Mouse (Mus musculus): Measurements from ENCODE around the gene Tas1r3. TPM values are rescaled to one million over a fixed set of nuclear protein-coding genes. Genes with fewer than 3 reads are reported as not detected.

Gene Tas1r3
- polyA plus RNA-seq (2015; fragmentation: Illumina TruSeq; extraction: RNeasy Lipid Tissue Mini Kit (QIAGEN cat#74804); ENCODE audit: insufficient read depth, low replicate concordance), result 0.52 TPM

DNA sequence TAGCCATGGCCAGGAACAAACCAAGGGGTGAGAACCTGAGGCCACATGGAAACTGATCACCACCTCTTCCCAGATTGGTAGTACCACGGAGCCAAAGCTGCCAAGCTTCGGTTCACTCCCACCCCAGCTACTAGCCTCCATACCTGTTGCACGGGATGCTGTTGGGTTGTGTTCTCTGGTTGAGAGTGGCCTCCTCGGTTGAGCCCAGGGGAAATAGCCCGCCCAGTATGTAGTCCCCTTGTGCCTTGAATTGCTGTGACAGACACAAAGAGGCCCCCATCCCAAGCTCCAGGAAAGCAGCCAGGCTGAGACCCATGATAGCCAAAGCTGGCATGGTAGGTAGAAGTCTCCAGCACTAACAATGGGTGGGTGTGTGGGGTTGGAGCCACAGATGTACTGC is at the start of gene Tas1r3:
Gene Tas1r3, minus strand, starts transcription at position 362 of the 400 bp plus-strand sequence.

DNA sequence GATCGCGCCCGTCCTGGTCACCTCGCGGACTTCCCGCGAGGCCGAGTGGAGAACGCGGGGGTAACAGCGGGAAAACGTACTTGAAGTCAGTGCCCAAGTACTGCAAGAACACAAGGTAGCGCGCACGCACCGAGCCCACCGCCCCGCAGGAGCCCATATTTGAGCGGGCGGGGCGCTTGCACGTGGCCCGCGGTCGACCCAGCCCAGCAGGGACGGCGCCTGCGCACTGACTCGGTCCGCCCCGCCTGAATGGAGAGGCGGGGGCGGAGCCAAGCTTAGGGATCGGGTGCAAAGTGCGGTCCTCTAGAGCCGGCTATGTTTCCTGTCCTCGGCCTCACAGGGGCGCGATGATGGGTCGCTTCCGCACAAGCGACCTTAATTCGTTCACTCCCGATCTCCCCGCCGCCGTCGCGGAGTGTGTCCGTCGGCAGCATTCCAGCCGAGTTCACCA is 28.4 kb upstream of the Tas1r3 start, which contains the start of the genes Pusl1 and Acap3:
Gene Pusl1, minus strand, starts transcription at position 231 of the 451 bp plus-strand sequence.
Gene Acap3, plus strand, starts transcription at position 272 of the 451 bp plus-strand sequence.

DNA sequence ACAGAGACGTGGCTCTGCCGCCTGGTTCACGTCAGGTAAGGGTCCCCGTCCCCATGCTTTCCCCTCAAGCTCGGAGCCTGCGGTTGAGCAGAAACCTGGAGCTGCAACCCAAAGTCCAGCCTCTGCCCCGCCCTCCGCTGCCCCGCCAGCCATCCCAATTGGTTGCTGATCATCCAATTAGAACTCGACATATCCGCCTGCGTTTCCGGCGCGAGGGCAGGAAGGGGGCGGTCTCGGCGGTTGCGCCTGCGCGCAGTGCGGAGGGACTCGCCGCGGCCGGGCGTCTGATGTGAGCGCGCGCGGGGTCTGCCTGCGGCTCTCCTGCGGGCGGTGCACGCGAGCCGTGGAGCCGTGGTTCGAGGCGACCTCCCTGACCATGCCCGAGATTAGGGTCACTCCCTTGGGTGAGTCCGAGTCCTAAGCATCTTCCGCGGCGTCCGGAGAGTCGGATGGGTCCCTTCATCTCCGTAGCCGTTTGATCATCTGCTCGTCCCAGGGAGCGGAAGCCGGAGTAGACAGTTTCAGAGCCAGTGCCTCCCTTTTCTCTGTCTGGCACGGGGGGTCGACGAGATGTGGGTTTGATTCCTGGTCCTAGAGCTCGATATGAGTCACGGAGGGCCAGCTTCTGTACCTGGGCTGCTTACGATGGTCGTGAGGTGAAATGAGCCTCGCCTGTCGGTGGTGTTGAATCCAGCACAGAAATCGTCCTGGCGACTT is 6.3 kb upstream of the Tas1r3 start, which contains the start of the genes Cptp and Ints11:
Gene Cptp, minus strand, starts transcription at position 124 of the 717 bp plus-strand sequence.
Gene Ints11, plus strand, starts transcription at position 230 of the 717 bp plus-strand sequence.

DNA sequence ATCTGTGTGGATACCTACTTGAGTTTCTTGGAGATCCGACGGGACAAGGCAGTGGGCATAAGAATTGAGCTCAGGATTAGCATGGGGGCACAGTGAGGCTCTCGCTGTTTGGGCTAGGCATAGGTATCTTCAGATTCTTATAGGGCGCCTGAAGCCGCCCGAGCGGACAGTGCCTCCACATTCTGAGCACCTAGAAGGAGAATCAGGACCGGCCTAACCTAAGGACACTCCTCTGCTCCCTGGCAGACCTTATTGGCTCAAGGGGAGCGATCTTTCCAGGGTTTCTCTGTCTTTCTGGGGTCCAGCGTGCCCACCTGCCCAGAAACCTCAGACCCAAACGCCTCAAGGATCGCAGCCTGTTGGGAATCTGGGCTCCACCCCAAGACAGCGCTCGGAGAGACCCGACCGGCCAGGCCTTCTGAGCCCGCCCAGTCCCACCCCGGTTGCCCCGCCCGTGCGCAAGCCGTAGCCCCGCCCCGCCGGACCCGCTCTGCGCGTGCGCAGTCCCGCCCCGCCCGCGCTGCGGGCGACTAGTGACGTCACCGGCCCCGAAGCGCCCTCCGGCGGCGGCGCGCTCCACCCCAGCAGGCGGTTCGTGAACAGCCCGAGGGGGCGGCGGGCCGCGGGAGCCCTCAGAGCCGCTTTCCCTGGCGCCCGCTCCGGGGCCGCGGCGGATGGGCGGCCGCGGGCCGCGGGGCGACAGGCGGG is 16.1 kb downstream of the Tas1r3 start, which contains the start of gene Dvl1:
Gene Dvl1, plus strand, starts transcription at position 532 of the 708 bp plus-strand sequence.

DNA sequence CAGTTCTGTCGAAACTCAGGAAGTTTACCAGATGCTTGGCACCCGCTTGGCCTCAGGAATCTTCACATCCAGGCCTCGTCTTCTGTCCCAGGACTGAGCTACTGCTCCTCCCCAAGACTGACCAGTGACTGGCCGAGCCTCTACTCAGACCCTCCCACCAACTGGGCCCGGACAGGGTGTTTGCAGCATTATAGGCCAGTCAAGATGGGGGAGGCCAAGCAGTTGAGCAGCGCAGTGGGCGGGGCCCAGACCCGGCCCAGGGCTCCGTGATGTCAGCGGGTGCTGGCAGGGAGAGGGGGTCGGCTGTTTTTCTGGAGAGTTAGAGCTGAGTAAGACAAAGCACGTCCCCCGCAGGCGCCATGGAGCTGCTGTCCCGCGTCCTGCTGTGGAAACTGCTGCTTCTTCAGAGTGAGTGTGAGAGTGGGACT is 23.7 kb downstream of the Tas1r3 start, which contains the start of gene Mxra8:
Gene Mxra8, plus strand, starts transcription at position 198 of the 428 bp plus-strand sequence.

DNA sequence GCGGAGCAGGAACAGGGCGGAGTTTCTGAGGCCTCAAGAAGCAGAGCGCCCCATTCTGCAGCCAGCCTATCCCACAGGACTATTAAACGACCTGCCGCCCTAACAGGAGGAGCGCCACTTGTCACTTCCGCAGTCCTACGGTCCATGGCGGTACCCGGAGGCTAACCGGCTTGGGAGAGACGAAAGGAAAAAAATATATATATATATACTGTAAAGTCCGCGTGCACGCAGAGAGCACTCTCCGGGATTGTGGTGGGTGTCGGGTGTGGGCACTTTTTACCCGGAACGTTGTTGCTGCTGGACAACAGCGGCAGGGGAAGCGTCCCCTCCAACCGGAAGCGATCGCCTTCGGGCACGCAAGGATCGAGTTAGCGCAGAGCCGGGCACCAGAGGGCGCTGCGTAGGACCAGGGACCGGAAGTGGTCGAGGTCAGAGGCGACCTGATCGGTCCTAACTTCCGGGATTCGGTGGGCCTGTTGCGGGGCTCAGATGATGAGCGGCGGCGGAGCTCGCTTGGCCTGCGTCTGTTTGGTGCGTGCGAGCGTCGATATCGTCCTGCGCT is 31.9 kb downstream of the Tas1r3 start, which contains the start of gene Aurkaip1:
Gene Aurkaip1, plus strand, starts transcription at position 68 of the 562 bp plus-strand sequence.

DNA sequence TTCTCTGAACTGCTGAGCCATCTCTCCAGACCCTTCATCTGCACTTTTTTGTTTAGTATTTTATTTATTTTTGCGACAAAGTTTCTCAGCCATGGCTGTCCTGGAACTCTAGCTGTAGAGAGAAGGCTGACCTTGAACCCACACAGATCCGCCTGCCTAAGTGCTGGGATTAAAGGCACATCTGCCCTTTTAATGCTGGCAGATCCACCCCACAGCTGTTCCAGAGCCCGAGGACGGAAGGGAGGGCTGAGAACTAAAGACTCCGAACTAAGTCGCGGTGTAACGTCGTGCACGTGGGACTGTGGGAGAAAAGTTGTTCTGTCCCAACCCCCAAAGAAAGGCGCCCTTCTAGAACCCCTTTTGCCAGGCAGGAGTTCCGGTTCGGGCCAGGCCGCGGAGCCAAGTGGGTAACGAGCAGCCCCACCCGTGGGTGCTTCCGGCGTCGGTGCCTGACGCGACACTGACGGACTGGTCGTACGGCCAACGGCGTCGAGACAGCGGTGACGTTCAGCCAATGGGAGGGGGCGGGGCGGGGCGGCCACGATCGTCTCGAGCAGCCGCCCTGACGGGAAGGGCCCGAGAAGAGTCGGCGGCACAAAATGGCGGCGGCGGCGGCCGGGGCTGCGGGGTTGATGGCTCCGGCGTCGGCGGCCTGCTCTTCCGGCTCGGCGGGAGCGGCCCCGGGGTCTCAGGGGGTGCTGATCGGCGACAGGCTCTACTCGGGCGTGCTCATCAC is 51.1 kb downstream of the Tas1r3 start, which contains the start of gene Ccnl2:
Gene Ccnl2, plus strand, starts transcription at position 561 of the 736 bp plus-strand sequence.

Other genes starting within 250 kb of the Tas1r3 start
- 181 TPM for gene Cdk11b, start 238.5 kb downstream of the Tas1r3 start, polyA plus RNA-seq (2015; fragmentation: Illumina TruSeq; extraction: RNeasy Lipid Tissue Mini Kit (QIAGEN cat#74804); ENCODE audit: insufficient read depth, low replicate concordance)
- gene Gm10563, start 218.0 kb downstream of the Tas1r3 start, polyA plus RNA-seq (2015; fragmentation: Illumina TruSeq; extraction: RNeasy Lipid Tissue Mini Kit (QIAGEN cat#74804); ENCODE audit: insufficient read depth, low replicate concordance), result not detected
- gene Mmp23, start 210.0 kb downstream of the Tas1r3 start, polyA plus RNA-seq (2015; fragmentation: Illumina TruSeq; extraction: RNeasy Lipid Tissue Mini Kit (QIAGEN cat#74804); ENCODE audit: insufficient read depth, low replicate concordance), result 16.7 TPM
- 9.6 TPM for gene Mib2, start 194.2 kb downstream of the Tas1r3 start, polyA plus RNA-seq (2015; fragmentation: Illumina TruSeq; extraction: RNeasy Lipid Tissue Mini Kit (QIAGEN cat#74804); ENCODE audit: insufficient read depth, low replicate concordance)
- 2.5 TPM for gene Fndc10, start 169.0 kb downstream of the Tas1r3 start, polyA plus RNA-seq (2015; fragmentation: Illumina TruSeq; extraction: RNeasy Lipid Tissue Mini Kit (QIAGEN cat#74804); ENCODE audit: insufficient read depth, low replicate concordance)
- gene Ssu72, start 158.6 kb downstream of the Tas1r3 start, polyA plus RNA-seq (2015; fragmentation: Illumina TruSeq; extraction: RNeasy Lipid Tissue Mini Kit (QIAGEN cat#74804); ENCODE audit: insufficient read depth, low replicate concordance), result 94.7 TPM
- gene Tmem240, start 128.6 kb downstream of the Tas1r3 start, polyA plus RNA-seq (2015; fragmentation: Illumina TruSeq; extraction: RNeasy Lipid Tissue Mini Kit (QIAGEN cat#74804); ENCODE audit: insufficient read depth, low replicate concordance), result 0.23 TPM
- gene Atad3a, start 102.3 kb downstream of the Tas1r3 start, polyA plus RNA-seq (2015; fragmentation: Illumina TruSeq; extraction: RNeasy Lipid Tissue Mini Kit (QIAGEN cat#74804); ENCODE audit: insufficient read depth, low replicate concordance), result 36.8 TPM
- 4.0 TPM for gene Vwa1, start 88.7 kb downstream of the Tas1r3 start, polyA plus RNA-seq (2015; fragmentation: Illumina TruSeq; extraction: RNeasy Lipid Tissue Mini Kit (QIAGEN cat#74804); ENCODE audit: insufficient read depth, low replicate concordance)
- gene Tmem88b, start 77.5 kb downstream of the Tas1r3 start, polyA plus RNA-seq (2015; fragmentation: Illumina TruSeq; extraction: RNeasy Lipid Tissue Mini Kit (QIAGEN cat#74804); ENCODE audit: insufficient read depth, low replicate concordance), result 0.36 TPM
- not detected for gene Ankrd65, start 72.9 kb downstream of the Tas1r3 start, polyA plus RNA-seq (2015; fragmentation: Illumina TruSeq; extraction: RNeasy Lipid Tissue Mini Kit (QIAGEN cat#74804); ENCODE audit: insufficient read depth, low replicate concordance)
- gene Mrpl20, start 60.5 kb downstream of the Tas1r3 start, polyA plus RNA-seq (2015; fragmentation: Illumina TruSeq; extraction: RNeasy Lipid Tissue Mini Kit (QIAGEN cat#74804); ENCODE audit: insufficient read depth, low replicate concordance), result 90.9 TPM
- gene Ccnl2, start 50.9 kb downstream of the Tas1r3 start, polyA plus RNA-seq (2015; fragmentation: Illumina TruSeq; extraction: RNeasy Lipid Tissue Mini Kit (QIAGEN cat#74804); ENCODE audit: insufficient read depth, low replicate concordance), result 184 TPM
- 43.8 TPM for gene Aurkaip1, start 32.1 kb downstream of the Tas1r3 start, polyA plus RNA-seq (2015; fragmentation: Illumina TruSeq; extraction: RNeasy Lipid Tissue Mini Kit (QIAGEN cat#74804); ENCODE audit: insufficient read depth, low replicate concordance)
- 84.4 TPM for gene Mxra8, start 23.7 kb downstream of the Tas1r3 start, polyA plus RNA-seq (2015; fragmentation: Illumina TruSeq; extraction: RNeasy Lipid Tissue Mini Kit (QIAGEN cat#74804); ENCODE audit: insufficient read depth, low replicate concordance)
- 13.7 TPM for gene Dvl1, start 16.0 kb downstream of the Tas1r3 start, polyA plus RNA-seq (2015; fragmentation: Illumina TruSeq; extraction: RNeasy Lipid Tissue Mini Kit (QIAGEN cat#74804); ENCODE audit: insufficient read depth, low replicate concordance)
- gene Cptp, start 6.1 kb upstream of the Tas1r3 start, polyA plus RNA-seq (2015; fragmentation: Illumina TruSeq; extraction: RNeasy Lipid Tissue Mini Kit (QIAGEN cat#74804); ENCODE audit: insufficient read depth, low replicate concordance), result 5.6 TPM
- 31.0 TPM for gene Ints11, start 6.2 kb upstream of the Tas1r3 start, polyA plus RNA-seq (2015; fragmentation: Illumina TruSeq; extraction: RNeasy Lipid Tissue Mini Kit (QIAGEN cat#74804); ENCODE audit: insufficient read depth, low replicate concordance)
- gene Pusl1, start 28.4 kb upstream of the Tas1r3 start, polyA plus RNA-seq (2015; fragmentation: Illumina TruSeq; extraction: RNeasy Lipid Tissue Mini Kit (QIAGEN cat#74804); ENCODE audit: insufficient read depth, low replicate concordance), result 12.9 TPM
- gene Acap3, start 28.5 kb upstream of the Tas1r3 start, polyA plus RNA-seq (2015; fragmentation: Illumina TruSeq; extraction: RNeasy Lipid Tissue Mini Kit (QIAGEN cat#74804); ENCODE audit: insufficient read depth, low replicate concordance), result 11.1 TPM
- gene Ube2j2, start 80.5 kb upstream of the Tas1r3 start, polyA plus RNA-seq (2015; fragmentation: Illumina TruSeq; extraction: RNeasy Lipid Tissue Mini Kit (QIAGEN cat#74804); ENCODE audit: insufficient read depth, low replicate concordance), result 75.5 TPM
- gene C1qtnf12, start 99.0 kb upstream of the Tas1r3 start, polyA plus RNA-seq (2015; fragmentation: Illumina TruSeq; extraction: RNeasy Lipid Tissue Mini Kit (QIAGEN cat#74804); ENCODE audit: insufficient read depth, low replicate concordance), result 14.8 TPM
- 4.0 TPM for gene B3galt6, start 129.3 kb upstream of the Tas1r3 start, polyA plus RNA-seq (2015; fragmentation: Illumina TruSeq; extraction: RNeasy Lipid Tissue Mini Kit (QIAGEN cat#74804); ENCODE audit: insufficient read depth, low replicate concordance)
- gene Sdf4, start 129.5 kb upstream of the Tas1r3 start, polyA plus RNA-seq (2015; fragmentation: Illumina TruSeq; extraction: RNeasy Lipid Tissue Mini Kit (QIAGEN cat#74804); ENCODE audit: insufficient read depth, low replicate concordance), result 176 TPM
- gene Tnfrsf4, start 150.5 kb upstream of the Tas1r3 start, polyA plus RNA-seq (2015; fragmentation: Illumina TruSeq; extraction: RNeasy Lipid Tissue Mini Kit (QIAGEN cat#74804); ENCODE audit: insufficient read depth, low replicate concordance), result 11.0 TPM
- 10.7 TPM for gene Tnfrsf18, start 162.8 kb upstream of the Tas1r3 start, polyA plus RNA-seq (2015; fragmentation: Illumina TruSeq; extraction: RNeasy Lipid Tissue Mini Kit (QIAGEN cat#74804); ENCODE audit: insufficient read depth, low replicate concordance)
- gene Ttll10, start 196.1 kb upstream of the Tas1r3 start, polyA plus RNA-seq (2015; fragmentation: Illumina TruSeq; extraction: RNeasy Lipid Tissue Mini Kit (QIAGEN cat#74804); ENCODE audit: insufficient read depth, low replicate concordance), result not detected
- gene 9430015G10Rik, start 246.6 kb upstream of the Tas1r3 start, polyA plus RNA-seq (2015; fragmentation: Illumina TruSeq; extraction: RNeasy Lipid Tissue Mini Kit (QIAGEN cat#74804); ENCODE audit: insufficient read depth, low replicate concordance), result 42.0 TPM

Measured in spleen, adult 10 weeks (tissue).